Mouse (Mus musculus): Measurements from ENCODE around the gene Ugt1a8. TPM values are rescaled to one million over a fixed set of nuclear protein-coding genes. Genes with fewer than 3 reads are reported as not detected.

Ugt1a8 gene
- polyA plus RNA-seq, 1 experiment from 2014 or later: not detected

DNA sequence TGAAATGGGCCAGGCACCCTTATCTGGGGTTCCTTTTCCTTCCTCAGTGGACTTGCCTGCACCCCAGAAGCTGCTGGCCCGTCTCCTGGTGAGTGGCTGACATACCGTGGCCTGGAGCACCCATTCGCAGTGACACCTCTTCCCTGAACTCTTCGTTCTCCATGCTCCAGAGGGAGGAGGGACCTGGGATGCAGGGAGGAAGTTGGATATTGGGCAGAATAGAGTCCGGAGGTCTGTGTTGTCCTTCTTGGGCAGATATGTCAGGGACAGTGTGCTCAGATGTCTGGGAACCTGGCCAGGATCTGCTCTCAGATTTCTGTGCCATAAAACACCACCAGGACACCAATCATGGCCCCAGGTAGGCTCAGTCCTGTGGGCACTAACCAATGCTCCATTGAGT, 152.5 kb downstream of the Ugt1a8 start:
- Histone ChIP-seq H3K4me2 (replicated peaks; ENCODE audit: low read depth, low read length) (no peak overlapping the region), H3K4me3 (ENCODE audit: low read length) (no peak overlapping the region), H3K27ac (ENCODE audit: low read length) (no peak overlapping the region), H3K9ac (replicated peaks; ENCODE audit: low read length) (no peak overlapping the region), H3K36me3 (ENCODE audit: insufficient read depth, low read length) (no peaks in the 10 kb centered on the region), H3K4me1 (ENCODE audit: insufficient read depth, low read length) (no peaks in the 10 kb centered on the region), H3K27me3 (ENCODE audit: insufficient read depth, low read length) (no peaks in the 10 kb centered on the region), H3K9me3 (ENCODE audit: low read length) (peaks cover 90% of the 10 kb centered on the region)
- no peak for ATAC-seq (ENCODE audit: low FRiP score, low TSS enrichment)
- WGBS: 74% methylated on average over 5 of the region's 5 CpGs

DNA sequence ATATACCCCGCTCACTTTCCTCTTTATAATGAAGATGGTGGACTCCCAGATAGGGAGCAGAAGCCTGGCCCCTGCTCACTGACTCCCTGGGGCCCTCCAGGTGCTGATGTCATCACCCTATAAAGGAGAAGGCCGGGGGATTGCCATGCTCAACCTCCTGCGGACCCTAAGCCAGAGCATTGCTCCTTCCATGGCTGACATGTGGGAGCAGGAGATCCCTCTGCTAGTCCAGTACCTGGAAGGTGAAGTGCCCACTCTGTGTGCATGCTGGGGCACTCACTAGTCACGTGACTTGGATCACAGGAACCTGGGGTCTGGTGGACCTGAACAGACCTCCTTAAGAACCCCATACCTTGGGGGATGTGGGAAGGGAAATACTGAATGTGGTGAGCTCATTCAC, 153.0 kb downstream of the Ugt1a8 start:
- ATAC-seq (ENCODE audit: low FRiP score, low TSS enrichment): no peak
- Histone ChIP-seq H3K27me3 (ENCODE audit: insufficient read depth, low read length) (no peaks in the 10 kb centered on the region), H3K4me3 (ENCODE audit: low read length) (no peak overlapping the region), H3K27ac (ENCODE audit: low read length) (no peak overlapping the region), H3K9me3 (ENCODE audit: low read length) (peaks cover 90% of the 10 kb centered on the region), H3K36me3 (ENCODE audit: insufficient read depth, low read length) (no peaks in the 10 kb centered on the region), H3K9ac (replicated peaks; ENCODE audit: low read length) (no peak overlapping the region), H3K4me1 (ENCODE audit: insufficient read depth, low read length) (no peaks in the 10 kb centered on the region), H3K4me2 (replicated peaks; ENCODE audit: low read depth, low read length) (no peak overlapping the region)
- 74% methylated on average over 4 of the region's 4 CpGs for WGBS

DNA sequence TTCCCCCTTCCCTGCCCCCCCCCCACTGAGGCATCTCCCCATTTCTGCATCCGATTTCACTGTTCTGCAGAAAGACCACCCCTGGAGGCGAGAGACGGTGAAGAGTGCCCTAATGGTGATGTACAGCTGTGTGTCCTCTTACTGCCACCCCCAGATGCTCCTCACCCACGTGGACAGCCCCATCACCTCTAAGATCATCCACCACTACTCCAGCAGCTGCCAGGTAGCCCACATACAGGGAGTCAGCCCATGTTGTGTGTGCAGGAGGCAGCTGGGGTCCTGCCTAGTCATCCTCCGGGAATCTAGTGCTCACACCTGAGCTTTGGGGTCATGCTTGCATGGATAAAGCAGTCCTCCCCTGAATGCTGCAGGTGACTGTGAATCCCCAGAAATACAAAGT, 156.2 kb downstream of the Ugt1a8 start:
- Histone ChIP-seq H3K4me3 (ENCODE audit: low read length) (no peak overlapping the region), H3K9me3 (ENCODE audit: low read length) (peaks cover 93% of the 10 kb centered on the region), H3K27ac (ENCODE audit: low read length) (no peak overlapping the region), H3K9ac (replicated peaks; ENCODE audit: low read length) (no peak overlapping the region), H3K36me3 (ENCODE audit: insufficient read depth, low read length) (no peaks in the 10 kb centered on the region), H3K4me1 (ENCODE audit: insufficient read depth, low read length) (no peaks in the 10 kb centered on the region), H3K4me2 (replicated peaks; ENCODE audit: low read depth, low read length) (no peak overlapping the region), H3K27me3 (ENCODE audit: insufficient read depth, low read length) (no peaks in the 10 kb centered on the region)
- 65% methylated on average over 5 of the region's 5 CpGs for WGBS
- ATAC-seq (ENCODE audit: low FRiP score, low TSS enrichment): no peak

DNA sequence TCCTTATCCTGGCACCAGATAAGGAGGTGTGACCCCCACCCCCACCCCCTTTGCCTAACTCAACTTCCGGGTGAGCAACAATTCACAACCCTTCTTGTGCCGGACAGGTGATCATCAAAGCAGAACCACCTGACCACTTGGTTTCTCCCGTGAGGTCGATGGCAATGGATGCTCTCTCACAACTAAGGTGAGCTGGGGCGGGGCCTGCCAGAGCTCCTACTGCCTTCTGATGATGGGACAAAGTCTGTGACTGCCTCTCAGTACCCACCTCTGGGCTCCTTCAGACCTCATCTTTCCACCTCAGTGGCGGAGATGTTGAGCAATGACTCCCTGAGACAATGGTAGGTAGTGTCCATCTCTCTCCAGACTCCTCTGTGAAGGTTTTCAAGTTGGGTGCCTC, 158.3 kb downstream of the Ugt1a8 start:
- Histone ChIP-seq H3K9me3 (ENCODE audit: low read length) (peaks cover 93% of the 10 kb centered on the region), H3K4me1 (ENCODE audit: insufficient read depth, low read length) (no peaks in the 10 kb centered on the region), H3K27ac (ENCODE audit: low read length) (no peak overlapping the region), H3K36me3 (ENCODE audit: insufficient read depth, low read length) (no peaks in the 10 kb centered on the region), H3K4me2 (replicated peaks; ENCODE audit: low read depth, low read length) (no peak overlapping the region), H3K27me3 (ENCODE audit: insufficient read depth, low read length) (no peaks in the 10 kb centered on the region), H3K9ac (replicated peaks; ENCODE audit: low read length) (no peak overlapping the region), H3K4me3 (ENCODE audit: low read length) (no peak overlapping the region)
- no peak for ATAC-seq (ENCODE audit: low FRiP score, low TSS enrichment)
- WGBS: 80% methylated on average over 6 of the region's 6 CpGs

DNA sequence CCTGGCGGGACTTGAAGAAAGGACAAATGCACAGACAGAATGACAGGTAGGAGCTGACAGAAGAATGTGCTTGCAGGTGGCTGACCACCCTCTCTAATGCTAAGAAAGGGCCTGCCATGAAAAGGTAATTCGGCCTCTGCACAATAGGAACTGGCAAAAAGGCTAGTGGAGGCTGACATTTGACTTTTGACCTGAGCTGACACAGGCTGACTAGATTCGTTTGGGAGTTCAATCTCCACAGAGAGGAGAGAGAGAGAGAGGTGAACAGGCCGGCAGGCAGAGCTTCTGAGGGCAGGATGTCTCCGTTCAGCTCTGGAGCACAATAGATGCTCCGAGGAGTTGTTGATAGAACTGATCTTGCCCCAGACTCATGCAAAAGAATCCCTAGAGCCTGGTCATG, 158.8 kb downstream of the Ugt1a8 start:
- 49% methylated on average over 6 of the region's 6 CpGs for WGBS
- no peak overlapping the region for H3K4me2 ChIP-seq (replicated peaks; ENCODE audit: low read depth, low read length)
- no peak overlapping the region for H3K27ac ChIP-seq (ENCODE audit: low read length)
- H3K9me3 ChIP-seq (ENCODE audit: low read length): peaks cover 91% of the 10 kb centered on the region
- no peaks in the 10 kb centered on the region for H3K4me1 ChIP-seq (ENCODE audit: insufficient read depth, low read length)
- no peak for ATAC-seq (ENCODE audit: low FRiP score, low TSS enrichment)
- H3K9ac ChIP-seq (replicated peaks; ENCODE audit: low read length): no peak overlapping the region
- no peaks in the 10 kb centered on the region for H3K27me3 ChIP-seq (ENCODE audit: insufficient read depth, low read length)
- H3K36me3 ChIP-seq (ENCODE audit: insufficient read depth, low read length): no peaks in the 10 kb centered on the region
- H3K4me3 ChIP-seq (ENCODE audit: low read length): no peak overlapping the region

DNA sequence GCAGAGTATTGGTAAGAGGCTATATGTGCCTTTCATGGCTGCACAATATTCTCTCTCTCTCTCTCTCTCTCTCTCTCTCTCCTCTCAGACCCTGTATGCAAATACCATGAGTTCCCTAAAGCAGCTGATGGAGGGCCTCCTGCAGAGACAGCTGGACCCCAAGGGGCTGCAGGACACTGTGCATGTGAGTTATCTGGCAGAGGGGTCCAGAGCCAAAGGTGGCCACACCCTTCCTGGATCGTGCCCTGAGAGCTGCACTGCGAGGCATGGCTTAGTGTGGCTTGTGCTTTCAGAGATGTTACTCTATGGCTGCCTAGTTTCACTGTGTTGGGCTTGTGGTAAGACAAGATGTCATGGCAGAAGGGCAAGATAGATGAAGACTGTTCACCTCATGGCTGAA, 160.0 kb downstream of the Ugt1a8 start:
- no peak for ATAC-seq (ENCODE audit: low FRiP score, low TSS enrichment)
- Histone ChIP-seq H3K27me3 (ENCODE audit: insufficient read depth, low read length) (no peaks in the 10 kb centered on the region), H3K4me3 (ENCODE audit: low read length) (no peak overlapping the region), H3K4me2 (replicated peaks; ENCODE audit: low read depth, low read length) (no peak overlapping the region), H3K36me3 (ENCODE audit: insufficient read depth, low read length) (no peaks in the 10 kb centered on the region), H3K4me1 (ENCODE audit: insufficient read depth, low read length) (no peaks in the 10 kb centered on the region), H3K27ac (ENCODE audit: low read length) (no peak overlapping the region), H3K9me3 (ENCODE audit: low read length) (peaks cover 91% of the 10 kb centered on the region), H3K9ac (replicated peaks; ENCODE audit: low read length) (no peak overlapping the region)
- 57% methylated on average over 2 of the region's 2 CpGs for WGBS

DNA sequence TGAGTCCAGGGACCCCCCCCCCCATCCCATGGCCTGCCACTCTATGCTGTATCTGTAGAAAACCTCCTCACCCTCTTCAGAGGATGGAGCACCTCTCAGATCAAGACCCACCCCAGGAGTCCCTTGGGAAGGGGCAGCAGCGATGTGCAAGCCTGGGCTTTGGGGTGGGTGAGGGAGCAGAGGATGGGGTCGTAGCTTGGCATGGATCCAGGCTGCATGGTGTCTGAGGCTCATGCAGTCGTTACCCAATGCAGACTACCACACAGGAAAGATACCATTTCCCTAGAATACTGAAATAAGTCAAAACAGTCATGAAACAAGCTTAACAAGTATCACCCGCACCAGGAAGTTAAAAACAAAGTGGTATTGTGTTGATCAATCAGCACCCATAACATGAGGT, 161.0 kb downstream of the Ugt1a8 start:
- H3K27me3 ChIP-seq (ENCODE audit: insufficient read depth, low read length): no peaks in the 10 kb centered on the region
- 69% methylated on average over 4 of the region's 4 CpGs for WGBS
- H3K4me2 ChIP-seq (replicated peaks; ENCODE audit: low read depth, low read length): no peak overlapping the region
- H3K9me3 ChIP-seq (ENCODE audit: low read length): peaks cover 93% of the 10 kb centered on the region
- no peak overlapping the region for H3K4me3 ChIP-seq (ENCODE audit: low read length)
- H3K36me3 ChIP-seq (ENCODE audit: insufficient read depth, low read length): no peaks in the 10 kb centered on the region
- no peak overlapping the region for H3K27ac ChIP-seq (ENCODE audit: low read length)
- H3K4me1 ChIP-seq (ENCODE audit: insufficient read depth, low read length): no peaks in the 10 kb centered on the region
- ATAC-seq (ENCODE audit: low FRiP score, low TSS enrichment): no peak
- no peak overlapping the region for H3K9ac ChIP-seq (replicated peaks; ENCODE audit: low read length)

DNA sequence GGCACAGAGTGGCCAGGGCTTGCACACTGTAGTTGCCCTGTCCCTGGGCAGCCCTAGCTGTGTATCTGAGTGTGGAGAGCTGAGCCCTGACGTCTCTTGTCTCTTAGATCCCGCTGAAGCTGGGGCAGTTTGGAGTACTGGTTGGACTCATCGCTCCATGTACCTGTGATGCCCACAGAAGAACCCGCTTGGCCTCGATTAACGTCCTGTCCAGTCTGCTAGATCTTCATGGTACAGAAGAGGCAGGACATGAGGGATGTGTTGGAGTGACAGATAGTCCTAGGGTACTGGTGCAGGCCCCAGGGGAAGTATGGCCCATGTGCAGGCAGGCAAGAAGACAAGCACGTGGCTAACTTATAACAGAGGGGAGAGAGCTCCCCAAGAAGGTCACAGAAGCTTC, 162.0 kb downstream of the Ugt1a8 start:
- Histone ChIP-seq H3K27ac (ENCODE audit: low read length) (no peak overlapping the region), H3K36me3 (ENCODE audit: insufficient read depth, low read length) (no peaks in the 10 kb centered on the region), H3K4me2 (replicated peaks; ENCODE audit: low read depth, low read length) (no peak overlapping the region), H3K4me1 (ENCODE audit: insufficient read depth, low read length) (no peaks in the 10 kb centered on the region), H3K9ac (replicated peaks; ENCODE audit: low read length) (no peak overlapping the region), H3K9me3 (ENCODE audit: low read length) (peaks cover 90% of the 10 kb centered on the region), H3K27me3 (ENCODE audit: insufficient read depth, low read length) (no peaks in the 10 kb centered on the region), H3K4me3 (ENCODE audit: low read length) (no peak overlapping the region)
- no peak for ATAC-seq (ENCODE audit: low FRiP score, low TSS enrichment)
- 78% methylated on average over 7 of the region's 7 CpGs for WGBS

DNA sequence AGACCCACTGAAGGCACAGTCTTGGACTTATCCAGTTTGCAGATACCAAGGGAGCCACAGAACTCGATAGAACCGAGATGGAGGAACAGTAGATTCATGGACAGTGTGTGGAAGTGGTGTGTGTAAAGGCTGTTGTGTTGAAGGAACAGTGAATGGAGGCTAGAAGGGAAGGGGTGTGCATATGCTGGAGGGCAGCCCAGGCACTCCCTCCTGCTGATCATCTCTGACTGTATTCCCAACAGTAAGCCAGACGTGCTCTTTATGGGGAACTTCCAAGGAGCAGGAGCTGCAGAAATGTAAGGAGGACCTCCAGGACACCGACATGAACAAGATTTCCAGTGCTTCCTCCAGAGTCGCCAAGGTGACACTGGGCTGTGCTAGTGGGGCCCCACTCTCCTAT, 162.4 kb downstream of the Ugt1a8 start:
- ATAC-seq (ENCODE audit: low FRiP score, low TSS enrichment): no peak
- peaks cover 90% of the 10 kb centered on the region for H3K9me3 ChIP-seq (ENCODE audit: low read length)
- 79% methylated on average over 5 of the region's 5 CpGs for WGBS

DNA sequence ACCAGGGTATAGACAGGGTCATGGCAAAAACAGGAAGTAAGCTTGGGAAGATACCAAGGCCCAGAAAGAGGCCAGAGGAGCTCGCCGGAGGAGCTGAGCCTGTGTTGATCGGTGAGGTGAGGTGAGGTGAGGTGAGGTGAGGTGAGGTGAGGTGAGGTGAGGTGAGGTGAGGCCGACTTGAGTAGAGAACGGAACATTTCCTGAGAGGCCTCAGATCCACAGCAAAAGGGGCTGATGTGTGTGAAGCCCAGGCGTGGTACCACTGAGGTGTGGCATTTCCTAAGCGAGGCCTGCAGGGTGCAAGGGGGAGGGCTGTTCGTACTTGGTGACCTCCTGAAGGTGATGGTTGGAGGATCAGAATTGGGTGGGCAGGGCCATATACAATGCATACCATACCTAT, 165.5 kb downstream of the Ugt1a8 start:
- no peaks in the 10 kb centered on the region for H3K27me3 ChIP-seq (ENCODE audit: insufficient read depth, low read length)
- no peak overlapping the region for H3K9ac ChIP-seq (replicated peaks; ENCODE audit: low read length)
- no peaks in the 10 kb centered on the region for H3K4me1 ChIP-seq (ENCODE audit: insufficient read depth, low read length)
- H3K36me3 ChIP-seq (ENCODE audit: insufficient read depth, low read length): no peaks in the 10 kb centered on the region
- peaks cover 74% of the 10 kb centered on the region for H3K9me3 ChIP-seq (ENCODE audit: low read length)
- 65% methylated on average over 8 of the region's 8 CpGs for WGBS
- H3K4me2 ChIP-seq (replicated peaks; ENCODE audit: low read depth, low read length): no peak overlapping the region
- H3K4me3 ChIP-seq (ENCODE audit: low read length): no peak overlapping the region
- no peak for ATAC-seq (ENCODE audit: low FRiP score, low TSS enrichment)
- H3K27ac ChIP-seq (ENCODE audit: low read length): no peak overlapping the region

More for the DNA sequence above, 162.4 kb downstream of the Ugt1a8 start:
- Histone ChIP-seq H3K27me3 (ENCODE audit: insufficient read depth, low read length) (no peaks in the 10 kb centered on the region), H3K9ac (replicated peaks; ENCODE audit: low read length) (no peak overlapping the region), H3K27ac (ENCODE audit: low read length) (no peak overlapping the region), H3K4me3 (ENCODE audit: low read length) (no peak overlapping the region), H3K4me1 (ENCODE audit: insufficient read depth, low read length) (no peaks in the 10 kb centered on the region), H3K36me3 (ENCODE audit: insufficient read depth, low read length) (no peaks in the 10 kb centered on the region), H3K4me2 (replicated peaks; ENCODE audit: low read depth, low read length) (no peak overlapping the region)

DNA sequence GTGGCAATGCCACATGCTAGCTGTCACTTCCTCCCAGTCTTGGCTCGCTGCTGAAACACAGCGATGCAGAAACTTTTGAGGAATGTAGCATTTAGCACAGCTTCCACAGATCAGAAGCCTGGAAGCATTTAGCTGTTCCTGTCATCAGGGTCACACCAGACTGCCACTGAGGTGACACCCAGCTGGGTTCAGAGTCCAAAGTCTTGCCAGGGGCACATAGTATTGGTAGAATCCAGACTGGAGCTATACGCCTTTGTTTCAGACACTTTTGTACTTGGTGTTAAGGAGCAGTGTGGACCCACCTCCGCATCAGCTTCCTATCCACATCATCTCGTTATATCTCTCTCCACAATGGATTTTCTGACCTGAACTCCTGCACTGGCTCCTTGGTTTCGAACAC, 165.9 kb downstream of the Ugt1a8 start:
- H3K9ac ChIP-seq (replicated peaks; ENCODE audit: low read length): no peak overlapping the region
- no peak overlapping the region for H3K4me3 ChIP-seq (ENCODE audit: low read length)
- no peak for ATAC-seq (ENCODE audit: low FRiP score, low TSS enrichment)
- H3K27ac ChIP-seq (ENCODE audit: low read length): no peak overlapping the region
- peaks cover 70% of the 10 kb centered on the region for H3K9me3 ChIP-seq (ENCODE audit: low read length)
- WGBS: 68% methylated on average over 6 of the region's 6 CpGs
- H3K36me3 ChIP-seq (ENCODE audit: insufficient read depth, low read length): no peaks in the 10 kb centered on the region
- H3K27me3 ChIP-seq (ENCODE audit: insufficient read depth, low read length): no peaks in the 10 kb centered on the region
- no peak overlapping the region for H3K4me2 ChIP-seq (replicated peaks; ENCODE audit: low read depth, low read length)
- H3K4me1 ChIP-seq (ENCODE audit: insufficient read depth, low read length): no peaks in the 10 kb centered on the region
